Mouse (Mus musculus) frontal cortex, adult 2 months (tissue): ENCODE data around the gene Pitx3. TPM values are rescaled to one million over a fixed set of nuclear protein-coding genes. Genes with fewer than 3 reads are reported as not detected.
"Not testable (repeated sequence)": the region's sequence is repeated elsewhere in the genome, so short reads cannot be mapped to it uniquely, and the experiment has no call there.

Source experiments
- DNase-seq, 2 experiments: peaks; one replicate each; pipeline ENCODE4 v3.0.0; 2022; ENCODE audit warnings: low spot score in 1 of 2; ENCODE audit errors: extremely low spot score in 1 of 2
- polyA plus RNA-seq: library from polyadenylated mRNA; depleted of rRNA; stranded (reverse); fragments of >200 nt; gene quantifications from 2 replicates; pipeline ENCODE4 v1.2.3, GENCODE M21; 2012; rRNA removed

The Pitx3 gene
- 0.16 and 0.21 TPM in 2 replicates for polyA plus RNA-seq

DNA sequence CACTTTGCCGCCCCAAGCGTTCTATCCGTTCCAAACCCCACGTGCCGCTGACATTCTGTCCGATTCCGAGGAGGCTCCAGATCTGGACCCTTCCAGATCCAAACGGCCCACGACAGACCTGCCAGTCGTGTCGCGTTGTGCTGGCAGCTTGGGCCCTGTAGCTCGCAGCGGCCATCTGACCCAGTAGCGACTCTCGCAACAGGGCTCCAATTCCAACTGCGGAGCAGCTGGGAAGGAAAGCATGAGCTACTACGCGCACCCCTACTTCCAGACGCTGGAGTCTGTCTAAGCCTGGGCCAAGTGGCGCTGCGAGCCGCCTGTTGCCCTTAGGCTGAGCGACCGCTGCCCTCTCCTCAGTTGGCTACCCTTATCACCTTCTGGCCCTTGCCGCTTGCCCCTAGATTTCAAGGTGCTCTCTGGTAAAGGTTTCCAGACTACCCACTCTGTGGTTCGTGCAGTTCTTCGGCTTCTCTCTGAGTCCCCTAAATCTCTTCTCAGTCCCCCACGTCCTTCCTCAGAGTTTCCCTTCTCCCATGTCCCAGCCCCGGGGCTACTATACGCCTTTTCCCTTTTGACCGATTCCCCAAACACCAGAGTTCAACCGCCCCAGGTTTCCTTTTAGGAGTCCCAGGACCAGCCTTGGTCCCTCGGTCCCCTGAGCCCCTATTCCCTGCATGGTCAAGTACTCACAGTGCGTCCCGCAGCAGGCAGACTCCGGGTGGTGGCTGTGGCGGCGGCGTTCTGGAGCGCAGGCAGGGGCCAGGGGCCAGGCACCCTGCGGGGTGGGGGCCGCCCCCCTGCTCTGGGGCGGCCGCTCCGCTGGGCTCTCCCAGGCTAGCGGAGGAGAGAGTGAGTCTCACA, at the start of gene Pitx3:
Pitx3 (minus strand) TSS at position 816 of the 861 bp plus-strand sequence.
- no peak for DNase-seq

- no peak for DNase-seq
These were observed 39.1 kb upstream of the Pitx3 start for GRCm38 (mm10) chr19:46187203-46187602.

- DNase-seq = peak in 1 of 2 experiments; percentile 7
These were observed 38.5 kb upstream of the Pitx3 start for GRCm38 (mm10) chr19:46186611-46187010.

GRCm38 (mm10) chr19:46182241-46182640, 34.1 kb upstream of the Pitx3 start:
- DNase-seq = no peak

DNA sequence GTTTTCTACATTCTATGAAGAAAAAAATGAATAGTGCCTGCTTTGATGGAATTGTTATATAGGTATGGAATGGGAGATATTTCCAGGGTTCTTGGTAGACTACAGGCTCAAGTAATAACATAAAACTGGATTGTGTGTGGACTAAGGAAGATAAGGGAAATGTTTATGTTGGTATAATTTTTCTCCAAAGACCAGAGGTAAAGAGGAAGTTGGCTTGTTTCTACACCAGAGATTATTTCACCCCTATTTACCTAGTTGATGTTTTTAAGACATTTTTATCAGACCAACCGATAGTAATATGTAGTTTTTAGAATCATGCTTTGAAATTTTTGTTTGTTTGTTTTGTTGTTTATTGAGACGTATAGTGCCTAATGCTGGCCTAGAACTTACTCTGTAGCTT, 32.1 kb upstream of the Pitx3 start:
- DNase-seq = no peak

DNA sequence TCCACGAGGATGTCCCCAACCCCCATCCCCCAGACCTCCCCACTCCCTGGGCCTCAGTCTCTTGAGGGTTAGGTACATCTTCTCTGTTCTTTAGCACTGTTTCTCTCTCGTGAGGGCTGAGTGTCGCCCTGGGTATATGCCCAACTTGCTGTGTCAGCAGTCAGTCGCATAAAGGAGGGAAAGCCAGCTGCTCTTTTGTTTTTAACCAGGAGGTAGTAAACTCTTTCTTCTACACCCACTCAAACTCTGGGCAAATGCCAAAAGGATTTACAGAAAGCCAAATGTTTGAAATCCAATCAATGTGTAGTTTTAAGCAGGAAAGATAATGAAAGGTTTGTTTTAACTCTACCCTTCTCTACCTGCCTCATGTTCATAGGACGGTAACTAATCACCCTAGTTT, 28.9 kb upstream of the Pitx3 start:
- no peak for DNase-seq

DNA sequence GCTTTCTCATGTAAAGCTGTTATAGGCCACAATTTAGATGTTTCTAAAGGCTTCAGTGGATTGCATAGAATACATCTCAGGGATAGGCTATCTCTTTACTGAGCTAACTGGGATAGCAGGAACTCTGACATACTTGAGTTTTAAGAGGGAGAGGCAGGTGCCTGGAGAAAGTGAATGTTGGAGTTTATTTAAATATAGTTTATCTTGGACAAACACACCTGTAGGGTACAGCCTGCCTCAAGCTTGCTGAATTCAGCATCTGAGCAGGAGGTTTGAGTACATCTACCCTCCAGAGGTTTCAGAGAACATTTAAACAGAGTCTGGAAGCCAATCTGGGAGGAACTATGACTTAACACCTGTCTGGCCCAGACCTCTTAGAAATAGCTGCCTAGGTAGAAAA, 27.0 kb upstream of the Pitx3 start:
- DNase-seq = no peak

- no peak for DNase-seq
These were observed 24.4 kb upstream of the Pitx3 start for GRCm38 (mm10) chr19:46172541-46172940.

GRCm38 (mm10) chr19:46169913-46170312, 21.8 kb upstream of the Pitx3 start:
- no peak for DNase-seq

GRCm38 (mm10) chr19:46169396-46169795, 21.3 kb upstream of the Pitx3 start:
- no peak for DNase-seq

DNA sequence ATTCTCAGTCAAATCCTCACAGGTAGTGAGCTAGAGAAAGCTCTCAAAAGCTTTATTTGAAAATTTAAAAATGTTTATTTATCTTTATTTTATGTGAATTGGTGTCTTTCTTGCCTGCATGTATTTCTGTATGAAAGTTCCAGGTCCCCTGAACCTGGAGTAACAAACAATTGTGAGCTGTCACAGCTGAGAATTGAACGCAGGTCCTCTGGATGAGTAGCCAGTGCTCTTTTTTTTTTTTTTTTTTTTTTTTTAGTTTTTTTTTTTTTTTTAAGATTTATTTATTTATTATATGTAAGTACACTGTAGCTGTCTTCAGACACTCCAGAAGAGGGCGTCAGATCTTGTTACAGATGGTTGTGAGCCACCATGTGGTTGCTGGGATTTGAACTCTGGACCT, 19.0 kb upstream of the Pitx3 start:
- DNase-seq = not testable (repeated sequence)

- no peak for DNase-seq
These were observed 17.8 kb upstream of the Pitx3 start for GRCm38 (mm10) chr19:46165950-46166349.

- peak; percentile 99 for DNase-seq
These were observed 4.1 kb upstream of the Pitx3 start, which contains the start of gene Gbf1 for GRCm38 (mm10) chr19:46152127-46152803. Gene Gbf1 (plus strand): TSS chr19:46152509.

- no peak for DNase-seq
These were observed 965 bp upstream of the Pitx3 start for GRCm38 (mm10) chr19:46149091-46149490.

- peak in 1 of 2 experiments; percentile 38 for DNase-seq
These were observed 240 bp upstream of the Pitx3 start for GRCm38 (mm10) chr19:46148372-46148760.

DNA sequence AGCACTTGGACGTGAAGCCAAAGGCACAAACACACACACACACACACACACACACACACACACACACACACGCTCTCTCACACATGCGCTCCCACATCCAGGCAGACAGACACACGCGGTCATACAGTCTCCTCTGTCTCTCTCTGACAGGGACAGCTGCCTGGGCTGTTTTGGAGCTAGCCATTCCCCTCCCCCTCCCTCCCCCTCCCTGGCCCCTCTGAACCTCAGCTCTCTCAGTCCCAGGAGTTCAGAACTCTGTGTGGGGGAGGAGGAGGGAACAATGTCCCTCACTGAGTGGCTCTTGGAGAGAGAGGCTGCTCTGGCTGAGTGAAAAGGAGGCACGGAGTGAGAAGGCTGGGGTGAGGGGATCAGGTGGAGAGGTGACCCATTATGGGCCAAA, 7.0 kb downstream of the Pitx3 start:
- DNase-seq = no peak

DNA sequence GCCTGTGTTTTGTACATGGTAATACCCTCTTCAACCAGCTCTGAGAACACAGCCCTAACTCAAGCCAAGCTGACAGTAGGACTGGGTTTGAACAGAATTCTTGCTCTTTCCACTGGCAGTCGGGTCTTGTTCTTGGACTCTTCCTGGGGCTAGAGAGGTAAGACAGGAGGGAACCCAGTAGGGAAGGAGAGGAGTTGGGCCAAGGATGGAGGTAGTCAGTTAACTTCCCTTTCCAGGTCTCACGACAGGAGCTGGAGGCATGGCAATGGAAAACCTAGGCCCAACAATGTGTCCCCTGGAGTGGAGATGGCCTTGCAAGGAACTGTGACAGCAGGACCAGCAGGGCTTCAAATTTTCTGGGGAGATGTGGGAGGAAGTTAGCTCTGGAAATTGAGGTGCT, 7.8 kb downstream of the Pitx3 start:
- no peak for DNase-seq

DNA sequence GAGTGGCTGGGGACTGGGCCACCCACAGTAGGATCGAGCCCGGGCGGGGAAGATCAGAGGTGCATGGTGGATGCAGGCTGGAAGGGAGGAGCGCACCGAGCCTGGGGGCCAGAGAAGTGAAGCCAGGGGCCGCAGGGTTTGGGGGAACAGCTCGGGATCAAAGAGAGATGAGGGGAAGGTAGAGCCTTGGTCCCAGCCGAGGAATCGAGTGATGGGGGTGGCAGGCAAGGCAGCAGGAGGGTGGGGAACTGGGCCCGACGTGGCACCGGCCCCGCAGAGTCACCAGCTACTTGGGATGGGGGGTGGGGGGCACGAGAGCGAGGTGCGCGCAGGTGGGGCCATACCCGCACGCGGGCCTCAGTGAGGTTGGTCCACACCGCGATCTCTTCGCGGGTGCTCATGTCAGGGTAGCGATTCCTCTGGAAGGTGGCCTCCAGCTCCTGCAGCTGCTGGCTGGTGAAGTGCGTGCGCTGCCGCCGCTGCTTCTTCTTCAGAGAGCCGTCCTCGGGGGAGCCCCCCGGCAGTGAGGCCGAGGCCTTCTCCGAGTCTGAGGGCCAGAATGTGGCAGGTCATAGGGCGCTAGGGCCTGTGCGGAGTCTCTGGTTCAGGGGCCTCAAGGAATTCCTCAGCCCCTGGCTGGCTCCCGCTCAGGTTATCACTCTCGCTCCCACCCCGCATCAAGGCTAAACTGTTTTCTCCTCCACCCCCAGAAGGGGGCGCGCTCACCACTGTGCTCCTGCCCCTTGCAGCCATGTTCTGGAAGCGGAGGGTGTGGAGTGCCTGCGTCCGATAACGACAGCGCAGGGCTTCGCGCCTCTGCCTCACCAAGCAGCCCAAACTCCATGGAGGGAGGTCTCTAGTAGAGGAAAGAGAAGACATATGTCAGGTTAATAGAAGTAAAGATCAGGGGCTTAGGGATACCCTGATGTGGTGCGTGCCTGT, 11.2 kb downstream of the Pitx3 start:
- peak in 1 of 2 experiments; percentile 68 for DNase-seq

DNA sequence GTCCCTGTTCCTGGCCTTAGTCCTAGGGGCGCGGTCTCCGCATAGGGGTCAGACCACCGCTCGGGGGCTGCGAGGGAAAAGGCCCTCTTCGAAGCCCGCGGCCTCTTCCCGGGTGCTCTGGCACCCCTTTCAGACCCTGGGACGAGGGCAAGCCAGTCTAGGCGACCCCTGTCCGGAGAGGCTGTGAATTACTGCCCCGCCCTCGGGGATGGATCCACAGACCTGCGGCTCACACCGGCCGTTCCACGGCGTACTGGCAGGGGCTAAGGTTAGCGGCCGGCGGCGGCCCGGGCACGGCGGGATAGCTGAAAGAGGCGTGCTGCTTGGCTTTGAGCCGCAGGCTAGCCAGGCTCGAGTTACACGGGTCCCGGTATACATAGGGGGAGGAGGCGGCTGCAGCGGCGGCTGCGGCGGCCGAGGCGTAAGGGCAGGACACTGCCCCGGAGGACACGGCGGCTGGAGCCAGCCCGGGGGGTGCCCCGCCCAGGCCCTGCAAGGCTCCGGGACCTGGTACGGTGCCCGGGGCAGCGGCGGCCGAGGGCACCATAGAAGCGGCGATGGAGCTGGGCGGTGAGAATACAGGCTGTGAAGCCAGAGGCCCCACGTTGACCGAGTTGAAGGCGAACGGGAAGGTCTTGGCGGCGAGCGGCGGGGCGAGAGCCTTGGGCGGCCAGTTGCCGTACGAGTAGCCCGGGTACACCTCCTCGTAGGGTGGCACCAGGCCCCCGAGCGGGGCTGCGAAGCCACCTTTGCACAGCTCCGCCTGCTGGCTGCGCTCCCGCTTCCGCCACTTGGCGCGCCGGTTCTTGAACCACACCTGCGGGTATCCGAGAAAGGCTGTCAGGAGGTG, 12.1 kb downstream of the Pitx3 start:
- DNase-seq = peak in 1 of 2 experiments; percentile 39

GRCm38 (mm10) chr19:46135297-46135696, 12.8 kb downstream of the Pitx3 start:
- peak; percentile 67 to 95 for DNase-seq
